Mouse (Mus musculus): ENCODE measurements around the gene Fam187b.
"Not testable (repeated sequence)": the region's sequence is repeated elsewhere in the genome, so short reads cannot be mapped to it uniquely, and the experiment has no call there.

The Fam187b gene

DNA sequence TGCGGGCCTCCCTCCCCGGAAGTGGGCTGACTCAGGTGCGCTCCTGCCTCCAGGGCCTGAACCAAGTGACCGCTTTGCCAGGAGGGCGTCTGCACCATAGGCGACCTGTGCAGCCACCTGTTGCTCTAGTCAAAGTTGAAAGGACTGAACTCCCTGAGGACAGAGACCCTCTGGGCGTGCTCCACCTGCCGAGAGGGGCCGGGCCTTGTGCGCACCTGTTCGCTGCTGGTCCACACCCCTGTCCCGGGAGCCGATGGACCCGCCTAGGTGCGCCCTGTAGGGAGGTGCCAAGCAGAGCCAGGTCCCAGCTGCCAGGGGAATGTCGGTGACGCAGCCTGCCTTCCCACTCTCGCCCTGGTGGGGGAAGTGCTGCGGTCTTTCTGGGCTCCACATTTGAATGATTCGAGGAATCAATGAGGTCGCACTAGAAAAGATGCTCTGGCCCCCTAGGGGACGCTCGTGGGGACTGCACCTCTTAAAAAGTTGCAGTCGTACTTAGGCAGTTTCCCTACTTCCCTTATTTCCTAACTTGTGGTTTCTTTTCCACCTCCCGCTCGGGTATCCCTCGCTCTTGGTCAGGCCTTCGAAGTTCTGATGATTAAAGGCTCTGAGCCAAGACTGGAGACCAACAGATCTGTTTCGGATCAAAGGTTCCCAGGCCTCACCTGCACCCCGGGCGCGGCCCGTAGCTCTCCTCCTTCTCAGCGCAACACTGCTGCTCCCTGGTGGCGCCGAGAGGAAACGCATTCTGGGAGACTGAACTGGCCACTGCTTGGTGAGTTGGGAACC is at the start of gene Fam187b:
Gene Fam187b (plus strand): TSS at position 290 of the 789 bp plus-strand sequence.
- peak; percentile 74 for DNase-seq (ENCODE audit: extremely low read depth, insufficient read length, low spot score)

- DNase-seq (ENCODE audit: extremely low read depth, insufficient read length, low spot score), result no peak
Observed at GRCm38 (mm10) chr7:30924071-30924470, 49.5 kb upstream of the Fam187b start.

- DNase-seq (ENCODE audit: extremely low read depth, insufficient read length, low spot score), result not testable (repeated sequence)
Observed at GRCm38 (mm10) chr7:30924581-30924980, 49.0 kb upstream of the Fam187b start, which contains the start of gene Hamp2. Gene Hamp2, minus strand, starts transcription at chr7:30924681.

- not testable (repeated sequence) for DNase-seq (ENCODE audit: extremely low read depth, insufficient read length, low spot score)
Observed at GRCm38 (mm10) chr7:30935422-30936099, 38.0 kb upstream of the Fam187b start.

DNA sequence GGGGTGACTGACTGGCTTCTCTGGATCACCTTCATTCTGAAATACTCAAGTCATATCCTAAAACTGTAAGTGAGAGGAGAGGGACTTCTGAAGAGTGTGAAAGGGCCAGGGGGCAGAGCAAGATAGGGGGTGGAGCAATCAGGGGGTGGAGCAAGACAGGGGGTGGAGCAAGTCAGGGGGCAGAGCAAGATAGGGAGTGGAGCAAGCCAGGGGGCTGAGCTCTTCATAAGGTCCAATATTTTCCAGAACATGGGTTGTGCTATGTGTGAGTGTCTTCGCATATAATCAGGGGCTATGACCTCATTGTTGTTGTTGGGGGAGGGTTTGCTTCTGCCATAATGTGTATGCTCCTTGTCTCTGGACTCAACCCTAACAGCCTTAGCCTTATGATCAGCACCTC is 33.5 kb upstream of the Fam187b start:
- not testable (repeated sequence) for DNase-seq (ENCODE audit: extremely low read depth, insufficient read length, low spot score)

- not testable (repeated sequence) for DNase-seq (ENCODE audit: extremely low read depth, insufficient read length, low spot score)
Observed at GRCm38 (mm10) chr7:30942365-30942764, 31.2 kb upstream of the Fam187b start.

- DNase-seq (ENCODE audit: extremely low read depth, insufficient read length, low spot score), result no peak
Observed at GRCm38 (mm10) chr7:30943909-30944635, 29.5 kb upstream of the Fam187b start, which contains the start of gene Hamp. Gene Hamp, minus strand, starts transcription at chr7:30944032.

- DNase-seq (ENCODE audit: extremely low read depth, insufficient read length, low spot score), result not testable (repeated sequence)
Observed at GRCm38 (mm10) chr7:30944706-30945105, 28.9 kb upstream of the Fam187b start.

- not testable (repeated sequence) for DNase-seq (ENCODE audit: extremely low read depth, insufficient read length, low spot score)
Observed at GRCm38 (mm10) chr7:30945466-30945865, 28.1 kb upstream of the Fam187b start.

DNA sequence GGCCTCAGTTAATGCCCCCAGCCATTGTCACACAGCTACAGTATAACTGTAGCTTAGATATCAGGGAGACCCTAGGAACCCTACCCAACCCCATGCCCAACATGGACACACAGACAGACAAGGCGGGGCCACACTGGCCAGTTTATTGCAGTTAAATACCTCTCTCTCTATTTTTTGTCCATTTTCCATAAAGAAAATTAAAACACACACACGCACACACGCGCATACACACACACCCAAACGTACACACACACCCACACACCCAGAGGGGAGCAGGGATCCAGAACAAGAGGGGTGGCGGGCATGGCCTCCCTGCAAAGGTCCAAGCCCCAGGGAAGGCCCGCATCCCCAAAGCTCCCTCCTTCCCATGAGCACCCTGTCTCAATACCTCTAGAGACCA is 27.7 kb upstream of the Fam187b start:
- no peak for DNase-seq (ENCODE audit: extremely low read depth, insufficient read length, low spot score)

DNA sequence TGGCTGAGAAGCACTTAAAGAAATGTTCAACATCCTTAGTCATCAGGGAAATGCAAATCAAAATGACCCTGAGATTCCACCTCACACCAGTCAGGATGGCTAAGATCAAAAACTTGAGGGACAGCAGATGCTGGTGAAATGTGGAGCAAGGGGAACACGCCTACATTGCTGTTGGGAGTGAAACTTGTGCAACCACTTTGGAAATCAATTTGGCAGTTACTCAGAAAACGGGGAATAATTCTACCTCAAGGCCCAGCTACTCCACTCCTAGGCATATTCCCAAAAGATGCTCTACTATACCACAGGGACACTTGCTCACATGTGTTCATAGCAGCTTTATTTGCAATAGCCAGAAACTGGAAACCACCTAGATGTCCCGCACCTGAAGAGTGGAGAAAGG is 23.7 kb upstream of the Fam187b start:
- DNase-seq (ENCODE audit: extremely low read depth, insufficient read length, low spot score), result not testable (repeated sequence)

DNA sequence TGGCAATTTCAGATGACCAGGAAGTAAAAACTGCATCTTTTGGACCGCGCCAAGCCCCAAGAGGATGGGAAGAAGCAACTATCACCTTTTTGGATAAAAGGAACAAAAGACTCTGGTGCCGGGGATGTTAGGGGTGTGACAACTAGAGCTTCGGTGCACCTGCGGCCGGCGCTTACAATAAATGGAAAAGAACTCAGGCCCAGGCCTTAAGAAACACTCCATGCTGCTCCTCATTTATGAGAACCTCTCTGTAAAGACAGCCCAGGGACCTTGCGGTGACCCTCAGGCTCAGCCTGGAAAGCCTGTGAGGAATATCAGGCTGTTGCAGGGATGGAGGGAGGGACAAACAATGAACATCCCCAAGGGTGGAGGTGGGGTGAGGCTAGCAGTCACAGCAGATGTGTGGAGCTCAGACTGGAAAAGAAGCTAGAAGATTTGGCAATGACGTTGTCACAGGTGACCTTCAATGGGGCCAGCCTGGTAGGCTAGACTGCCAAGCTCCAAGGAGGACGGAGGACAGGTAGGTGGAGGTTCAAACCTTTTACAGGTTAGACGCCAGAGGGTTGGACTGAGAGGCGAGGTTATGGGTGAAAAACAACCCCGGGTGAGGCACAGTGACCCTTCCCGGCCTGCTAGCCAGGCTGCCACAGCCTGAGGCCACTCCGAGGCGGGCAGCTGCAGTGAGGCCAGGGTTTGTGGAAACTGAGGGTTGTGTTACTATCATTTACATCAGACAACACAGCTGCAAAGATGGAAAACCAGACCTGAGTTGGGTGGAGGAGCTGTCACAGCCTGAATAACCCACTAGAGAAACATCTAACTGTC is 20.9 kb upstream of the Fam187b start:
- DNase-seq (ENCODE audit: extremely low read depth, insufficient read length, low spot score), result no peak

DNA sequence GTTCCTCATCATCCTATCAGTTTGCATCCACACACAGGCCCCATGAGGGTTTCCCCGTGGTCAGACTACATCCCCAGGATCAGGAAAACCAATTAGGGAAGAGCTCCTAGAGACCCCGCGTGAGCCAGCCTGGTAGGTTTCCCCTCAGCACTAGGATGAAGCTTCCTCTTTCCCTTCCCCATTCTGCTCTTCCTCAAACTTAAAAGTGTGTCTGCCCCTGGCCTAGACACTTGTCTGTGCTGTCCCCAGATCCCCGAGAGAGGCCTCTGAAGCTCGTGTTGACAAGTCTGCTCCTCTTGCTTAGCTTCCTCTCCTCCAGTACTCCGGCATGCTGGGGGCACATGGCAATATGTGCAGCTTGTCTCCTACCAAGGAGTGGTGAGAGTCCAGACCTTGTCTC is 20.1 kb upstream of the Fam187b start:
- no peak for DNase-seq (ENCODE audit: extremely low read depth, insufficient read length, low spot score)

GRCm38 (mm10) chr7:30954036-30954435 is 19.6 kb upstream of the Fam187b start:
- DNase-seq (ENCODE audit: extremely low read depth, insufficient read length, low spot score), result no peak

- DNase-seq (ENCODE audit: extremely low read depth, insufficient read length, low spot score), result no peak
Observed at GRCm38 (mm10) chr7:30954971-30955520, 18.5 kb upstream of the Fam187b start.

- peak; percentile 86 for DNase-seq (ENCODE audit: extremely low read depth, insufficient read length, low spot score)
Observed at GRCm38 (mm10) chr7:30955584-30956356, 17.8 kb upstream of the Fam187b start.

- no peak for DNase-seq (ENCODE audit: extremely low read depth, insufficient read length, low spot score)
Observed at GRCm38 (mm10) chr7:30956357-30956751, 17.2 kb upstream of the Fam187b start.

- DNase-seq (ENCODE audit: extremely low read depth, insufficient read length, low spot score), result no peak
Observed at GRCm38 (mm10) chr7:30956756-30957366, 16.7 kb upstream of the Fam187b start, which contains the start of gene Usf2. Gene Usf2, minus strand, starts transcription at chr7:30956803.

- peak; percentile 90 for DNase-seq (ENCODE audit: extremely low read depth, insufficient read length, low spot score)
Observed at GRCm38 (mm10) chr7:30957367-30957783, 16.2 kb upstream of the Fam187b start.
